ENCODE assay signal across 8 mouse cellular contexts in the genomic region with DNA sequence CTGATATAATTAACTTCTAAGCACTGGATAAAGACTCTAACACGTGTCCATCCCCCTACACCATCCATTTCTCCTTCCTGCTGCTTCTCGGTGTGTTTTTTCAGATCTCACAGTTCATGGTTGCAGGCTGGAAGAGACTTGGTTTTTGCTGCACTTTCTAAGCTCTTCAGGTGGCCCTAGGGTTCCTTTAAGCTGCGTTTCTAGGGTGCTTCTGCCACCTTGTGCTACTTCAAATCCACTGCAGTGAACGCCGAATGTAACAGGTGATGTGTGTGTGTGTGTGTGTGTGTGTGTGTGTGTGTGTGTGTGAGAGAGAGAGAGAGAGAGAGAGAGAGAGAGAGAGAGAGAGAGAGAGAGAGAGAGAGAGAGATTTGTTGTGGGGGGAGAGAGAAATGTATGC.
DNase-seq lines count a peak whose midpoint lies in the region; ATAC-seq lines count a peak whose summit lies in the region.

No protein-coding gene starts in this region.

- H3K9me3 ChIP-seq in forebrain, embryonic 14.5 days (replicated peaks; ENCODE audit: control insufficient read depth, low read length): no peaks in the 10 kb centered on the region
- no peaks in the 10 kb centered on the region for H3K9me3 ChIP-seq in forebrain, embryonic 13.5 days (replicated peaks)
- H3K9me3 ChIP-seq in heart, embryonic 16.5 days (replicated peaks; ENCODE audit: control insufficient read depth, low read length): no peaks in the 10 kb centered on the region
- no peaks in the 10 kb centered on the region for H3K9me3 ChIP-seq in lung, embryonic 15.5 days

- no peaks in the 10 kb centered on the region for H3K27me3 ChIP-seq in forebrain, embryonic 14.5 days (replicated peaks; ENCODE audit: control insufficient read depth, insufficient read depth, low read length)
- H3K27me3 ChIP-seq in forebrain, embryonic 13.5 days: no peaks in the 10 kb centered on the region
- no peaks in the 10 kb centered on the region for H3K27me3 ChIP-seq in heart, embryonic 16.5 days (ENCODE audit: control insufficient read depth, insufficient read depth, low read length)
- H3K27me3 ChIP-seq in lung, embryonic 15.5 days: no peaks in the 10 kb centered on the region

- no peak overlapping the region for H3K9ac ChIP-seq in forebrain, embryonic 14.5 days (ENCODE audit: low read length)
- no peak overlapping the region for H3K9ac ChIP-seq in forebrain, embryonic 13.5 days
- no peak overlapping the region for H3K9ac ChIP-seq in heart, embryonic 16.5 days (ENCODE audit: low read length)
- H3K9ac ChIP-seq in lung, embryonic 15.5 days: no peak overlapping the region

- ATAC-seq in forebrain, embryonic 14.5 days: peak; percentile 57; the same call in 1 of the 2 replicates
- no peak for ATAC-seq in forebrain, embryonic 13.5 days
- peak; percentile 63; the same call in 1 of the 2 replicates for ATAC-seq in heart, embryonic 16.5 days (replicated peaks; ENCODE audit: extremely low read depth, insufficient read depth, low FRiP score)
- ATAC-seq in lung, embryonic 15.5 days (ENCODE audit: borderline replicate concordance, extremely low read depth, low FRiP score, low TSS enrichment): no peak

- H3K4me2 ChIP-seq in forebrain, embryonic 14.5 days (ENCODE audit: low read length): no peak overlapping the region
- H3K4me2 ChIP-seq in forebrain, embryonic 13.5 days: no peak overlapping the region
- no peak overlapping the region for H3K4me2 ChIP-seq in heart, embryonic 16.5 days (ENCODE audit: low read depth, low read length)
- peak overlapping the region; percentile 23; the same call in 1 of the 2 replicates for H3K4me2 ChIP-seq in lung, embryonic 15.5 days

- no peak overlapping the region for H3K4me3 ChIP-seq in forebrain, embryonic 14.5 days (ENCODE audit: low read depth, low read length)
- H3K4me3 ChIP-seq in forebrain, embryonic 13.5 days: no peak overlapping the region
- H3K4me3 ChIP-seq in heart, embryonic 16.5 days (ENCODE audit: low read length): no peak overlapping the region
- no peak overlapping the region for H3K4me3 ChIP-seq in lung, embryonic 15.5 days

- 29% methylated on average over 5 of the region's 5 CpGs for WGBS in forebrain, embryonic 14.5 days
- 25% methylated on average over 5 of the region's 5 CpGs for WGBS in forebrain, embryonic 13.5 days
- WGBS in heart, embryonic 16.5 days: 11% methylated on average over 5 of the region's 5 CpGs
- 11% methylated on average over 5 of the region's 5 CpGs for WGBS in lung, embryonic 15.5 days

- H3K36me3 ChIP-seq in forebrain, embryonic 14.5 days (ENCODE audit: control insufficient read depth, insufficient read depth, low read length): no peaks in the 10 kb centered on the region
- H3K36me3 ChIP-seq in forebrain, embryonic 13.5 days (ENCODE audit: poor library complexity, severe bottlenecking): no peaks in the 10 kb centered on the region
- no peaks in the 10 kb centered on the region for H3K36me3 ChIP-seq in heart, embryonic 16.5 days (ENCODE audit: control insufficient read depth, insufficient read depth)
- no peaks in the 10 kb centered on the region for H3K36me3 ChIP-seq in lung, embryonic 15.5 days

- H3K27ac ChIP-seq in forebrain, embryonic 14.5 days (ENCODE audit: low read depth, low read length): no peak overlapping the region
- H3K27ac ChIP-seq in forebrain, embryonic 13.5 days: no peak overlapping the region
- no peak overlapping the region for H3K27ac ChIP-seq in heart, embryonic 16.5 days (ENCODE audit: low read length)
- H3K27ac ChIP-seq in lung, embryonic 15.5 days: no peak overlapping the region

- DNase-seq in forebrain, embryonic 14.5 days (ENCODE audit: low spot score): peak; percentile 55
- DNase-seq in A20 (ENCODE audit: low read depth, low spot score): peak; percentile 68
- DNase-seq in right cerebral cortex, postnatal 25 days: no peak
- DNase-seq in ovary, adult 18-20 months (ENCODE audit: low spot score): no peak
- DNase-seq in layer of hippocampus, postnatal 36 days: no peak

- H3K4me1 ChIP-seq in forebrain, embryonic 14.5 days (ENCODE audit: control insufficient read depth, insufficient read depth, low read length): peaks cover 8% of the 10 kb centered on the region; the same call in 1 of the 2 replicates
- peaks cover 8% of the 10 kb centered on the region; the same call in 1 of the 2 replicates for H3K4me1 ChIP-seq in forebrain, embryonic 13.5 days
- H3K4me1 ChIP-seq in heart, embryonic 16.5 days (ENCODE audit: control insufficient read depth, insufficient read depth, low read length): peaks cover 15% of the 10 kb centered on the region; the same call in 1 of the 2 replicates
- peaks cover 37% of the 10 kb centered on the region for H3K4me1 ChIP-seq in lung, embryonic 15.5 days

Comparison
In these comparisons a context has a peak if more than half of its experiments do, and no peak if none do; other contexts are left out.
1. ATAC-seq: peak in forebrain, embryonic 14.5 days (single experiment) and heart, embryonic 16.5 days (single experiment); none in forebrain, embryonic 13.5 days (single experiment) and lung, embryonic 15.5 days (single experiment).
2. DNase-seq: peak in forebrain, embryonic 14.5 days (single experiment) and A20 (single experiment); none in right cerebral cortex, postnatal 25 days (single experiment), ovary, adult 18-20 months (single experiment) and layer of hippocampus, postnatal 36 days (0 of 2).